Mouse (Mus musculus) heart, adult 2 months (tissue): ENCODE data around the gene Klk13. TPM values are rescaled to one million over a fixed set of nuclear protein-coding genes. Genes with fewer than 3 reads are reported as not detected.
"Not testable (repeated sequence)": the region's sequence is repeated elsewhere in the genome, so short reads cannot be mapped to it uniquely, and the experiment has no call there.

Experiments used
- DNase-seq, 2 experiments: peaks; one replicate each; pipeline ENCODE4 v3.0.0; 2021
- H3K27ac ChIP-seq: fragments of 200-600 bp; 2 replicates; pipeline ENCODE4 v1.8.1; 2022
- H3K27me3 ChIP-seq: fragments of 200-500 bp; 2 replicates; pipeline ENCODE4 v1.6.1; 2012; ENCODE audit warnings: mild to moderate bottlenecking, low read length, inconsistent platforms, mixed read lengths; ENCODE audit not compliant: control insufficient read depth, insufficient read depth
- H3K36me3 ChIP-seq: fragments of 200-500 bp; 2 replicates; pipeline ENCODE4 v1.6.1; 2012; ENCODE audit warnings: low read length, inconsistent platforms; ENCODE audit not compliant: control insufficient read depth, insufficient read depth
- H3K4me1 ChIP-seq: fragments of 200-500 bp; 2 replicates; pipeline ENCODE4 v1.6.1; 2011; ENCODE audit warnings: low read length; ENCODE audit not compliant: control insufficient read depth, insufficient read depth
- H3K4me3 ChIP-seq: fragments of 200-600 bp; 2 replicates; pipeline ENCODE4 v1.8.1; 2022
- H3K79me2 ChIP-seq: fragments of 200-500 bp; replicated peaks from 2 replicates; pipeline ENCODE4 v1.6.1; 2012; ENCODE audit warnings: mild to moderate bottlenecking, inconsistent platforms, low read length, moderate library complexity, mixed read lengths; ENCODE audit not compliant: control insufficient read depth, insufficient read depth
- H3K9ac ChIP-seq: fragments of 200-500 bp; 2 replicates; pipeline ENCODE4 v1.6.1; 2012; ENCODE audit warnings: low read depth, mild to moderate bottlenecking, control low read depth, inconsistent platforms, low read length, mixed read lengths
- CTCF ChIP-seq: fragments of 200-600 bp; IDR thresholded peaks from 2 replicates; pipeline ENCODE4 v1.8.1; 2022; ENCODE audit warnings: antibody characterized with exemption, mild to moderate bottlenecking, moderate library complexity
- EP300 ChIP-seq: fragments of 200-500 bp; IDR thresholded peaks from 2 replicates; pipeline ENCODE4 v1.6.1; 2011; ENCODE audit warnings: low read depth, low read length, control low read depth; ENCODE audit not compliant: insufficient read depth
- POLR2A ChIP-seq: fragments of 200-500 bp; IDR thresholded peaks from 2 replicates; pipeline ENCODE4 v1.6.1; 2011; ENCODE audit warnings: mild to moderate bottlenecking, low read depth, low read length, control low read depth; ENCODE audit not compliant: insufficient read depth
- WGBS: fragments of 180-500 bp; shearing (Covaris S2); methylation state at CpG from one replicate; pipeline ENCODE4 v1.1.7; 2018; 5-methylcytosine and 5-hydroxymethylcytosine counted together
- intact Hi-C: fragments of 180-260 bp; cut with DNase I; formaldehyde crosslinking; loops from one replicate; pipeline ENCODE4 v1.15.1; 2025
- long read RNA-seq: library from polyadenylated mRNA; stranded (forward); transcript quantifications from one replicate; pipeline ENCODE4 v2.0.0, GENCODE M21; 2021
- polyA plus RNA-seq: library from polyadenylated mRNA; depleted of rRNA; stranded (reverse); fragments of >200 nt; gene quantifications from 2 replicates; pipeline ENCODE4 v1.2.3, GENCODE M21; 2012; rRNA removed
- total RNA-seq, 2 experiments: library from RNA; stranded (reverse); gene quantifications; 2 replicates each; pipeline ENCODE4 v1.2.3; 2021

Gene Klk13
- total RNA-seq (not detected), polyA plus RNA-seq (0.18 and 0.35 TPM in 2 replicates)
- long read RNA-seq: 0 reads

- Histone ChIP-seq H3K27ac (no peak within 1 kb of the TSS), H3K79me2 (no peaks in the 10 kb centered on the region), H3K27me3 (no peaks in the 10 kb centered on the region; the same call in 1 of the 2 replicates), H3K4me1 (no peaks in the 10 kb centered on the region), H3K4me3 (no peak within 1 kb of the TSS), H3K36me3 (no peaks in the 10 kb centered on the region), H3K9ac (no peak within 1 kb of the TSS)
- DNase-seq: no peak
- WGBS: 56% methylated on average over 4 of the region's 4 CpGs
- intact Hi-C loops: no loop called here
- TF ChIP-seq EP300: no peak
- TF ChIP-seq POLR2A: no peak
- TF ChIP-seq CTCF: no peak
Observed at GRCm38 (mm10) chr7:43712267-43712666, at the start of gene Klk13. Gene Klk13, plus strand, starts transcription at chr7:43712567.

GRCm38 (mm10) chr7:43662804-43663203 lies 49.6 kb upstream of the Klk13 start:
- intact Hi-C loops: no loop called here
- Histone ChIP-seq H3K27me3 (0 out of 2 replicates have a peak, but pooled peaks cover 1% of the 10 kb centered on the region), H3K9ac (no peak overlapping the region), H3K4me1 (no peaks in the 10 kb centered on the region; the same call in 1 of the 2 replicates), H3K27ac (no peak overlapping the region), H3K36me3 (no peaks in the 10 kb centered on the region), H3K4me3 (no peak overlapping the region), H3K79me2 (no peaks in the 10 kb centered on the region)
- WGBS: 62% methylated on average over 1 of the region's 1 CpGs
- no peak for DNase-seq
- TF ChIP-seq EP300 (no peak), POLR2A (no peak), CTCF (no peak)

- H3K36me3 ChIP-seq, DNase-seq, H3K27ac ChIP-seq, H3K9ac ChIP-seq, H3K79me2 ChIP-seq, H3K4me1 ChIP-seq, intact Hi-C loops, H3K4me3 ChIP-seq, H3K27me3 ChIP-seq: not testable (repeated sequence)
- WGBS: 65% methylated on average over 4 of the region's 4 CpGs
Observed at GRCm38 (mm10) chr7:43667221-43667620, 45.1 kb upstream of the Klk13 start.

- no peaks in the 10 kb centered on the region for H3K27me3 ChIP-seq
Observed at GRCm38 (mm10) chr7:43668582-43668981, 43.8 kb upstream of the Klk13 start.

GRCm38 (mm10) chr7:43671064-43671808 lies 41.1 kb upstream of the Klk13 start:
- Histone ChIP-seq H3K4me1 (peaks cover 5% of the 10 kb centered on the region), H3K27me3 (no peaks in the 10 kb centered on the region), H3K9ac (no peak overlapping the region), H3K4me3 (peak overlapping the region; percentile 90), H3K36me3 (no peaks in the 10 kb centered on the region), H3K79me2 (no peaks in the 10 kb centered on the region), H3K27ac (peak overlapping the region; percentile 80)
- intact Hi-C loops: loop anchor here (2.0 to 10.0 kb wide), 4 partner anchors 90 to 704 kb away; partner anchors contain the start of genes Cldnd2, Etfb, Gm45233 and Zfp658
- TF ChIP-seq POLR2A: no peak
- no peak for TF ChIP-seq EP300
- no peak for DNase-seq
- WGBS: 60% methylated on average over 11 of the region's 11 CpGs

More at GRCm38 (mm10) chr7:43668582-43668981, 43.8 kb upstream of the Klk13 start:
- WGBS: 21% methylated on average over 3 of the region's 3 CpGs
- intact Hi-C loops: no loop called here
- no peaks in the 10 kb centered on the region for H3K36me3 ChIP-seq
- H3K4me3 ChIP-seq: no peak overlapping the region
- no peak overlapping the region for H3K27ac ChIP-seq
- H3K9ac ChIP-seq: no peak overlapping the region
- no peak for DNase-seq
- H3K4me1 ChIP-seq: peaks cover 5% of the 10 kb centered on the region
- no peaks in the 10 kb centered on the region for H3K79me2 ChIP-seq
- TF ChIP-seq EP300 (no peak), CTCF (peak; percentile 31), POLR2A (no peak)

GRCm38 (mm10) chr7:43671809-43672580 lies 40.4 kb upstream of the Klk13 start, which contains the start of gene Ctu1:
Gene Ctu1, plus strand, starts transcription at chr7:43672016.
- DNase-seq: peak; percentile 88 to 94
- H3K27ac ChIP-seq: peak within 1 kb of the TSS; percentile 80
- H3K4me3 ChIP-seq: peak within 1 kb of the TSS; percentile 90
- peak within 1 kb of the TSS; percentile 70 for H3K9ac ChIP-seq
- H3K4me1 ChIP-seq: peaks cover 5% of the 10 kb centered on the region
- no peaks in the 10 kb centered on the region for H3K27me3 ChIP-seq
- under 1% methylated on average over 26 of the region's 26 CpGs for WGBS
- TF ChIP-seq EP300: peak; percentile 82; the same call in 1 of the 2 replicates
- TF ChIP-seq POLR2A: peak; percentile 84
- no peak for TF ChIP-seq CTCF
- no peaks in the 10 kb centered on the region for H3K79me2 ChIP-seq
- no peaks in the 10 kb centered on the region for H3K36me3 ChIP-seq
- intact Hi-C loops: loop anchor here (2.0 to 10.0 kb wide), 4 partner anchors 91 to 703 kb away; partner anchors contain the start of genes Cldnd2, Etfb, Gm45233 and Zfp658
